Mouse (Mus musculus): Measurements from ENCODE around the gene Hmgb1.

The Hmgb1 gene

GRCm38 (mm10) chr5:149184104-149184843 is at the start of gene Hmgb1, which contains the start of gene Uspl1:
TSS of gene Hmgb1 (minus strand) at chr5:149184489.
TSS of gene Uspl1 (plus strand) at chr5:149184350.
- peak; percentile 100 for DNase-seq (ENCODE audit: low spot score)

DNA sequence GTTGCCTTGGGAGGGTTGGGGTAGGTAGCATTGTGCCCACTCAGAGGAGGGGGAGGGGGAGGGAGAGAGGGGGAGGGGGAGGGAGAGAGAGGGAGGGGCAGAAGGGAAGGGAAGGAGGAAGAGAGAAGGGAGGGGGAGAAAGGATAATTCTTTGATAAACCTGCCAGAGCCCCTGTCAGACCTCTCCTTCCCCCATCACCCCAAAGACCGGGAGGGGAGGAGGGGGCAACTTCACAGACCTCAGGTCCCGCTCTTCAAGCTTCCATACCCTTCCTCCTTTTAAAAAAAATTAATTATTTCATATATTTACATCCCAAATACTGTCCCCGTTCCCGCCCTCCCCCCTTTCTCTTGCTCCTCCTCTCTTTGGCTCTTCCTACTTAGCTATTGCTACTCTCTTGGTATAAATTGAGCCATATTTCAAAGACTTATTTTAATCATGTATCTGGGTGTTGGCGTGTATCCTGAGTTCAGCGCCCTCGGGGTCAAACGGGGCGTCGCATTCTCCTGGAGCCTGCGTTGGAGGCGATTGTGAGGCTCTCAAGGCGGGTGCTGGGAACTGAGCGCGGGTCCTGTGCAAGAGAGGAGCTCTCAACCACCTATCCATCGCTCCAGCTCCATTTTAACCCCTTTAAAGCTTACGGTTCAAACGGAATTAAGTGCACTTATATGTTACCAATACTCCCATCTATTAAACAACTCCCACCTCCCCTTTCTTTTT is 45.5 kb upstream of the Hmgb1 start:
- DNase-seq (ENCODE audit: low spot score) = no peak

- peak; percentile 97 for DNase-seq (ENCODE audit: low spot score)
Observed at GRCm38 (mm10) chr5:149228700-149229618, 44.7 kb upstream of the Hmgb1 start.

DNA sequence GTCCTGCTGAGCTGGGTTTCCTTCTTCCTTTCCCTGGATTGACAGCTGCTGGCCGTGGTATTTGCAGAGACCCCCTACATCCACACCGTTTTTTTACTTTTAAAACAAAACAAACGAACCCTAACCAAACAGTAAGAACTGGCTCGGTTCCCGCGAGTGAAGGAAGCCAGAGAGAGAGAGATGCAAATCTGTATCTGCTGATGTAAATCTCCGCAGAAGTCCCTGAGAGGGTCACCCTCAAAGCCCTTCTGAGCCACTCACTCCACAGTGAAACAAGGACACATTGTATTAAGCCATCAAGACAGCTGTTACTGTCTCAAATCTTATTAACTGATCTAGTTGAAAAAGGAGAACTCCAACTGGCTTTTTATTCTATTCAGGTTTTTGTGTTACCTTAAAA is 40.4 kb upstream of the Hmgb1 start:
- no peak for DNase-seq (ENCODE audit: low spot score)

GRCm38 (mm10) chr5:149221355-149221754 is 37.1 kb upstream of the Hmgb1 start:
- DNase-seq (ENCODE audit: low spot score) = no peak

DNA sequence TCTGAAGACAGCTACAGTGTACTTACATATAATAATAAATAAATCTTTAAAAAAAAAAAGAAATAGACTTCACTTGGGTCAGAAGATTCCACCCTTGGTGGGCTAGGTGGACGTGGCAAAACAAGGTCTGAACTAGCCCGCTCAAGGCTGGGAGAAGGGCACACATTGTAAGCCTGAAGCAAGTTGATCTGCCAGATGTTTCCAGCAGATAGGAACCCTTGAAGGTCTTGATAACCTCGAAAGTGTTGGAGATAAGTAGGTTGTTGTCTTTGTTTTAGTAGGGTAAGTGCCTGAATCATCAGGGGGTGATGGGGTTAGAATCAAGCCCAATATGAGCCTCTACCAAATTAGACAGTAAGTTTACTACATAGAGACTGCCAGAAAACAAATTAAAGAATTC is 35.2 kb upstream of the Hmgb1 start:
- DNase-seq (ENCODE audit: low spot score) = no peak

- DNase-seq (ENCODE audit: low spot score) = no peak
Observed at GRCm38 (mm10) chr5:149217524-149218357, 33.5 kb upstream of the Hmgb1 start.

DNA sequence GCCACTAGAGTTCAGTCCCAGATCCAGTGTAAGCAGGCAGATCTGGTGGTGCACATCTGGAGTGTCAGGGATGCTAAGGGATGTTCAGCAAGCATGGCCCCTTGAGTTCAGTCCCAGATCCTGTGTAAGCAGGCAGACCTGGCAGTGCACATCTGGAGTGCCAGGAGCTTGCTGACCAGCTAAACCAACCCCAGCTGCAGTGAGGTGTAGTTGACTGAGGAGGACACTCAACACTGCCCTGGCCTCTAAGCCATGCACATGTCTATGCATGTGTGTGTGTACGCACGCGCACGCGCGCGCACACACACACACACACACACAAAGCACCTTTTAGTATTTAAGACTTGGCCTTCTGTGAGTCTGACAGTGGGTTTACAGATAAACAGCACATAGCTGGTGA is 31.3 kb upstream of the Hmgb1 start:
- DNase-seq (ENCODE audit: low spot score) = no peak

DNA sequence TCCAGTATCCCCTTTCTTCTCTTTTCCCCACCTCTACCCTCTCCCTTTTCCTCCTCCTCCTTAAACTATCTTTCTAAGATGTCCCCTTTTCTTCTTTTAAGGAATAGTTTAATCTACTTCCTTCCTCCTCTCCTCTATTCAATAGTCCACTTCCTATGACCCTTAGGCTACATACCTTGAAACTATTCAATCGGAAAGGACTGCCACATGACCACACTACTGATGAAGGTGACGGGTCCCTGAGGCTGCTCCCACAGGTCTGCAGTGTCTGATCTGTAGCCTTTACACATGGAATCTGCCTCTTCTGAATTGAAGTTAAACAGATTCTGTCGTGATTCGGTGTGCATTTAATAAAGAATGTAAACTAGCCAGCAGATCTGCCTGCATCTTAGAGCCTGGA is 28.5 kb upstream of the Hmgb1 start:
- DNase-seq (ENCODE audit: low spot score) = no peak

GRCm38 (mm10) chr5:149211041-149211440 is 26.8 kb upstream of the Hmgb1 start:
- DNase-seq (ENCODE audit: low spot score) = no peak

GRCm38 (mm10) chr5:149209328-149209727 is 25.0 kb upstream of the Hmgb1 start:
- DNase-seq (ENCODE audit: low spot score) = no peak

DNA sequence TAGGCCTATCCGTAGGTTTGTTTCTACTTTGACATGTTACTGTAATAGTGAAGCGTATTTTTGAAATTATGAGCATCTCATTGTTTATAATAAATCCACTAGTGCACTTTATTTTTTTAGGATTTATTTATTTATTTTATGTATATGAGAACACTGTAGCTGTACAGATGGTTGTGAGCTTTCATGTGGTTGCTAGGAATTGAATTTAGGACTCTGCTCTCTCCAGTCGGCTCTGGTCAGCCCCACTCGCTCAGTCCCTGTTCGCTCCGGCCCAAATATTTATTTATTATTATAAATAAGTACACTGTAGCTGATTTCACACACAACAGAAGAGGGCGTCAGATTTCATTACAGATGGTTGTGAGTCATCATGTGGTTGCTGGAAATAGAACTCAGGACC is 24.5 kb upstream of the Hmgb1 start:
- no peak for DNase-seq (ENCODE audit: low spot score)

GRCm38 (mm10) chr5:149207661-149208060 is 23.4 kb upstream of the Hmgb1 start:
- no peak for DNase-seq (ENCODE audit: low spot score)

DNA sequence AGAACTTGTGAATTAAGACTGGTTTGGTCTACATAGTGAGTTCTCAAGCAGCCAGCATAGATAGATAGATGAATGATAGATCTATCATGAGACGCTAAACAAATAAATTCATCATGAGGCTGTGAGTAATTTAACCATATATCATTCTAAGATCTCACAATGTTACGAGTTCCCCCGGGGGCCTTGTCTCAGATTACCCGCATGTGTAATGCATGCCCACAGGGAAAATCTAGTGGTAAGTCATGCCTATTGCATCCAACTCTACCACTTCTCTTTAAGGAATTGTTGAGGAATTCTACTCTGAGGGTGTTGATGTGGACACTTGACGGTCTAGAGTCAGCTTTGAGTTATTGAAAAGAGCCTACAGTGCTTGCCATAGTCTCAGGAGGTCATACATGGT is 22.0 kb upstream of the Hmgb1 start:
- DNase-seq (ENCODE audit: low spot score) = no peak

DNA sequence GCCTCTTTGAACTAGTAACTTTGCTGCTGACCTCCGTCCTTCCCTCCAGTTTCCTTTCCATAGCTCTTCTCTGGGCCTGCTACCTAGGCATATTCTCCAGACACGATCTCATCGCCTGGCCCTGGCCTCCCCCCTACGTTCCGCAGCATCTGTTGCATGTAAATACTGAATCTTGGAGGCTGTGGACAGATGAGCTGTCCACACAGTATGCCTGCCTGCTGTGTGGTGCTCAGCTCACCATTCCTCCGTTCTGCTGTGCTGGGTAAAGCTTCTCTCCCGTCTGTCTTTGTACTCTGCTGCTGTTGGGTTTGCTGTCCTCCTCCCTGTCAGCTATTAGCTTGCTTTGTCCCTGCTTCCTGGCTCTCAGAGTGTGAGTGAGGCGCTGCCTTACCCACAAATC is 21.0 kb upstream of the Hmgb1 start:
- DNase-seq (ENCODE audit: low spot score) = peak; percentile 20

DNA sequence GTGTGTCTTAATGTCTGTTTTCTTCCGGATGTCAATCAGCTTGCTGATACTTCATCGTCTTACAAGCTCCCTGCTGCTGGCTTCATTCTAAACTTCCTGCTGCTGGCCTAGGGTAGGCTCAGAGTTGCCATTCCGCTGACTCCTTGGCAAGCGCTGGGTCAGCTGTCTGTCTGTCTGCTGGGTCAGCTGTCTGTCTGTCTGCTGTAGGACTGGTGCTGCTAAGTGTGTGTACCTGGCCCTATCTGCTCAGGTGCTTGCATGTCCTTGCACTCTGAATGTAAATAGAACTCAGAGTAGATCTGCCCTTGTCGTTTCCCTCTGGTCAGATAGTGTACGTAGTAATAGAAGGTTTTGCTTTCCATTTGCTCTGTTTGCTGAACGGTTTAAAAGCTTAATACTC is 20.5 kb upstream of the Hmgb1 start:
- peak; percentile 48 for DNase-seq (ENCODE audit: low spot score)

- no peak for DNase-seq (ENCODE audit: low spot score)
Observed at GRCm38 (mm10) chr5:149203796-149204375, 19.6 kb upstream of the Hmgb1 start.

DNA sequence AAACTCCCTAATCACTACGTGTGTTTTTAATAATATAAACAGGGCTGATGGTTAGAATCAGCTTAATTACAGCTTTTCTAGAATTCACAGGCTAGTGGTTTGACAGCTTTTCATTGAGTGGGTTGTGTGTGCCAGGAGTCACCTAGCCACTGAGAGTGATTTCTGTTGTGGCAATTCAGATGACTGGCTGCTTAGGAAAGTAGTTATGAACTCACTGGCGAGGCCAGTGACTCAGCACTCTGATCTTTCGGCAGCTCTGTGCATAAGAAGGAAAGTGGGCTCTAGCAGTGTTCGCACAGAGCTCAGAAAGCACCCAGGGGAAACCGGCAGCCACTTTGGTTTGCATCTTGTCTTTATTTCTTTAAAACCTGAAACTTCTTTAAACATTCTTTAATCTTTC is 18.7 kb upstream of the Hmgb1 start:
- DNase-seq (ENCODE audit: low spot score) = no peak

GRCm38 (mm10) chr5:149198782-149199181 is 14.5 kb upstream of the Hmgb1 start:
- no peak for DNase-seq (ENCODE audit: low spot score)

DNA sequence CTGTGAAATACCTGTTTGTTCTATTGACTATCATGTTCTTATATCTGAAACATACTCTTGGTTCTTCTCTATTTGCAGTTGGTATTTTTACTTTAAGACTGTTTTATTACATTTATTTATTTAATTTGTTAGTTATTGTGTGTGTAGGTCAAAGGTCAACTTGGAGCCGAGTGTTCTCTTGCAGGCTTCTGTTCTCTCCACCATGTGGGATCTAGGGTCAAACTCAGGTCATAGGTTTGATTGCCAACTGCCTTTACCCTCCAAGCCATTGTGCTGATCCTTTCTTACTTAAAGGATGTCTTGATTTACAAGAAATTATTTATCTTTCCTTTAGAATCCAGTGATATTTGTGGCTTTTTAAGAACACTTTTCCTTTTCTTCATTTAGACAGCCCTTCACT is 12.3 kb upstream of the Hmgb1 start:
- no peak for DNase-seq (ENCODE audit: low spot score)

DNA sequence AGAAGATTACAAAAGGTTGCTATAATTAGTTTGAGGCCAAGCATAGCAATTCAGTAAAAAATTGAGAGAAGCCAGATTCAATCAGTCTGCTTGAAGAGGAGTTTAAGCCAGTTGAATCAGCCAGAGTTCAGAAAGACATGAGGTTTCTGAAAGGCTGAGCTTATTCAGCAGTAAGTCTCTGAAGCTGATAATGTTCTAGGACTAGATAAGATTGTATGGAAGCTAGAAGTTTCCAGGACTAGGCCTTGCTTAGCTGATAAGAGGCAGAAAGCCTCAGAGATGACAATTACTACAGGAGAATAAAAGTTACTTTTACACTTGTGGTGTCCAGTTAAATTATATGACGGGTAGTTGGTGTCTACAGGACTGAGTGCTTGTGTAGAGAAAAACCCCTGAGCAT is 5.9 kb upstream of the Hmgb1 start:
- DNase-seq (ENCODE audit: low spot score) = no peak

Measured in yolk sac, embryonic 10.5 days (tissue).